ENCODE assay signal across 25 mouse cellular contexts in the genomic region with DNA sequence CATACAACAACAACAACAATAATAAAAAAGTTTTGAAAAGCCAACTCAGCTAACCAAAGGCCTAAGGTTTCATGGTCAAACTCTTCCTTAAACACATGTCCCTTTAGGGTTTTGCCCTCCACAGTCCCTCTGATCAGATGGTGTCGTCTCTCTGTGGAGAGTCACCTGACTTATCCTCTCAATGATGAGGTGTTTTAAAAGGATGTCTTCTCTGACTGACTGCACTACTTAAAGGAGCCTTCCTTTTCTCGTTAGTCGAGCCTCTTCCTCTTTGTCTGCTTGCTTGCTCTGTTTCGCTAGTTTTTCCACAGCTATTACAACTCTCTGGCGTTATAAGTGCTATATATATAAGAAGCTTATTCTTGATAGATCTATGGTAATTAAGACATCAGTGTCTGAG. TPM values are rescaled to one million over a fixed set of nuclear protein-coding genes. Genes with fewer than 3 reads are reported as not detected.
A peak's percentile ranks its signal among the peaks of the same experiment; 100 is the strongest.
DNase-seq lines count a peak whose midpoint lies in the region; ATAC-seq and TF ChIP-seq lines count a peak whose summit lies in the region.
"Had no signal": no experiment of that assay in that cellular context is flagged by ENCODE, and none has a peak within 500 bp of the region (broad histone marks: within the 10 kb centered on the region; RNA-seq: fewer than 3 reads in every experiment).

No protein-coding gene starts in this region.

- H3K27ac ChIP-seq in heart, adult 2 months, result peak overlapping the region; percentile 77; the same call in 1 of the 2 replicates
- no peak overlapping the region for H3K27ac ChIP-seq in heart, embryonic 10.5 days
- no peak overlapping the region for H3K27ac ChIP-seq in intestine, embryonic 15.5 days
- H3K27ac ChIP-seq in hindbrain, embryonic 10.5 days, result no peak overlapping the region
- H3K27ac ChIP-seq: embryonic facial prominence, embryonic 13.5 days; embryonic facial prominence, embryonic 15.5 days; forebrain, embryonic 10.5 days; forebrain, embryonic 12.5 days had no signal

- WGBS in heart, adult 2 months, result 82% methylated on average over 5 of the region's 5 CpGs
- 76% methylated on average over 5 of the region's 5 CpGs for WGBS in heart, embryonic 10.5 days
- 82% methylated on average over 5 of the region's 5 CpGs for WGBS in intestine, embryonic 15.5 days
- WGBS in hindbrain, embryonic 10.5 days, result 84% methylated on average over 5 of the region's 5 CpGs

- DNase-seq in heart, adult 2 months, result no peak
- no peak for DNase-seq in heart, embryonic 10.5 days (ENCODE audit: low spot score)
- DNase-seq in CD4-positive helper T cell, adult 2 months (ENCODE audit: low read depth, low spot score), result peak; percentile 39
- peak; percentile 59 for DNase-seq in naive thymus-derived CD4-positive, alpha-beta T cell, adult 2 months (ENCODE audit: low read depth)
- no peak for DNase-seq in lung, postnatal 10 days
- DNase-seq in hindbrain, embryonic 10.5 days (ENCODE audit: low spot score), result no peak
- DNase-seq: adrenal gland, adult 2 months; adrenal gland, postnatal 10 days; adrenal gland, postnatal 25 days; B cell, adult 2 months; cerebellum, adult 11 months; cerebellum, adult 2 months; cerebellum, adult 9-11 months; cerebellum, postnatal 14 days; cerebellum, postnatal 36 days; embryo, embryonic 11 days had no signal

- H3K4me3 ChIP-seq in heart, adult 2 months, result no peak overlapping the region
- no peak overlapping the region for H3K4me3 ChIP-seq in heart, embryonic 10.5 days
- H3K4me3 ChIP-seq in intestine, embryonic 15.5 days (replicated peaks), result no peak overlapping the region
- no peak overlapping the region for H3K4me3 ChIP-seq in hindbrain, embryonic 10.5 days
- H3K4me3 ChIP-seq: embryonic facial prominence, embryonic 13.5 days; embryonic facial prominence, embryonic 15.5 days; erythroblast, embryonic 14.5 days; forebrain, embryonic 10.5 days; forebrain, embryonic 12.5 days had no signal

- H3K4me1 ChIP-seq in heart, adult 2 months (ENCODE audit: control insufficient read depth, insufficient read depth, low read length), result peaks cover 12% of the 10 kb centered on the region
- H3K4me1 ChIP-seq in heart, embryonic 10.5 days, result peaks cover 18% of the 10 kb centered on the region
- H3K4me1 ChIP-seq in intestine, embryonic 15.5 days (replicated peaks), result peaks cover 4% of the 10 kb centered on the region; the same call in 1 of the 2 replicates
- H3K4me1 ChIP-seq in hindbrain, embryonic 10.5 days (replicated peaks), result peaks cover 10% of the 10 kb centered on the region
- H3K4me1 ChIP-seq: embryonic facial prominence, embryonic 13.5 days; forebrain, embryonic 12.5 days had no signal

- ATAC-seq in CD4-positive, CD25-positive, alpha-beta regulatory T cell, adult 4 months, result peak; percentile 50
- no peak for ATAC-seq in intestine, embryonic 15.5 days
- ATAC-seq: forebrain, embryonic 14.5 days; forebrain, embryonic 16.5 days had no signal

- TF ChIP-seq POLR2A in heart, adult 2 months (IDR thresholded peaks at IDR 0.05; ENCODE audit: insufficient read depth, low read depth, low read length), result no peak

- no peak for TF ChIP-seq CTCF in heart, adult 2 months (IDR thresholded peaks at IDR 0.05)

- intact Hi-C loops in heart, adult 2 months (cut with DNase I), result loop anchor here (2.0 to 5.0 kb wide), 4 partner anchors 51 to 150 kb away; partner anchors contain the start of gene Rap1b

- no peaks in the 10 kb centered on the region for H3K79me2 ChIP-seq in heart, adult 2 months (replicated peaks; ENCODE audit: control insufficient read depth, insufficient read depth, low read length)

- H3K36me3 ChIP-seq in heart, adult 2 months (ENCODE audit: control insufficient read depth, insufficient read depth, low read length), result no peaks in the 10 kb centered on the region
- H3K36me3 ChIP-seq in heart, embryonic 10.5 days, result no peaks in the 10 kb centered on the region
- H3K36me3 ChIP-seq in intestine, embryonic 15.5 days, result no peaks in the 10 kb centered on the region
- H3K36me3 ChIP-seq in hindbrain, embryonic 10.5 days, result no peaks in the 10 kb centered on the region
- H3K36me3 ChIP-seq: embryonic facial prominence, embryonic 13.5 days; embryonic facial prominence, embryonic 15.5 days; forebrain, embryonic 10.5 days; forebrain, embryonic 12.5 days had no signal

- TF ChIP-seq EP300 in heart, adult 2 months (IDR thresholded peaks at IDR 0.05; ENCODE audit: insufficient read depth, low read depth, low read length), result no peak

- no peaks in the 10 kb centered on the region for H3K9me3 ChIP-seq in heart, embryonic 10.5 days
- H3K9me3 ChIP-seq in intestine, embryonic 15.5 days, result no peaks in the 10 kb centered on the region
- H3K9me3 ChIP-seq in hindbrain, embryonic 10.5 days, result no peaks in the 10 kb centered on the region
- H3K9me3 ChIP-seq: embryonic facial prominence, embryonic 13.5 days; embryonic facial prominence, embryonic 15.5 days; forebrain, embryonic 10.5 days; forebrain, embryonic 12.5 days had no signal

- no peak overlapping the region for H3K4me2 ChIP-seq in intestine, embryonic 15.5 days (replicated peaks)
- H3K4me2 ChIP-seq: embryonic facial prominence, embryonic 13.5 days; embryonic facial prominence, embryonic 15.5 days; forebrain, embryonic 12.5 days had no signal

- no peak overlapping the region for H3K9ac ChIP-seq in heart, adult 2 months (ENCODE audit: low read depth, low read length)
- H3K9ac ChIP-seq in intestine, embryonic 15.5 days, result no peak overlapping the region
- H3K9ac ChIP-seq: embryonic facial prominence, embryonic 13.5 days; embryonic facial prominence, embryonic 15.5 days; forebrain, embryonic 12.5 days had no signal

- no peaks in the 10 kb centered on the region for H3K27me3 ChIP-seq in heart, adult 2 months (ENCODE audit: control insufficient read depth, insufficient read depth, low read length)
- peaks cover 5% of the 10 kb centered on the region; the same call in 1 of the 2 replicates for H3K27me3 ChIP-seq in heart, embryonic 10.5 days (ENCODE audit: insufficient read depth, poor library complexity, severe bottlenecking)
- no peaks in the 10 kb centered on the region for H3K27me3 ChIP-seq in intestine, embryonic 15.5 days (replicated peaks)
- H3K27me3 ChIP-seq in hindbrain, embryonic 10.5 days (ENCODE audit: insufficient read depth, poor library complexity, severe bottlenecking), result no peaks in the 10 kb centered on the region
- H3K27me3 ChIP-seq: embryonic facial prominence, embryonic 13.5 days; embryonic facial prominence, embryonic 15.5 days; forebrain, embryonic 12.5 days had no signal

RNA-seq across cellular contexts. Expression of gene Rap1b, which starts 51.9 kb away (rescaled TPM):
- total RNA-seq in heart, adult 2 months (2021), result 10 to 100 TPM; 48.0 to 53.4 TPM
- polyA plus RNA-seq in heart, adult 2 months (2012; rRNA removed), result 23.4 and 47.4 TPM in 2 replicates
- polyA plus RNA-seq in heart, embryonic 10.5 days (2016; fragmentation: Nextera tagmentation; extraction: Ambion mirVana), result 132 and 170 TPM in 2 replicates
- 10 to 100 TPM; 58.0 to 90.0 TPM for polyA plus RNA-seq in CD4-positive, CD25-positive, alpha-beta regulatory T cell, adult 4 months (2017; shearing (Covaris generic))
- polyA plus RNA-seq in intestine, embryonic 15.5 days (2015; fragmentation: Nextera tagmentation; extraction: Ambion mirVana), result 169 and 180 TPM in 2 replicates
- 131 and 147 TPM in 2 replicates for polyA plus RNA-seq in hindbrain, embryonic 10.5 days (2016; fragmentation: Nextera tagmentation; extraction: Ambion mirVana)

Comparison
In these comparisons a context has a peak if more than half of its experiments do, and no peak if none do; other contexts are left out.
1. DNase-seq: peak in CD4-positive helper T cell, adult 2 months (single experiment) and naive thymus-derived CD4-positive, alpha-beta T cell, adult 2 months (single experiment); none in heart, adult 2 months (0 of 2), heart, embryonic 10.5 days (single experiment), lung, postnatal 10 days (single experiment) and hindbrain, embryonic 10.5 days (single experiment).